14 mouse cellular contexts compared by ENCODE assay signal in genomic region chr2:12147902-12148301, GRCm38 (mm10).
"Had no signal": no experiment of that assay in that cellular context is flagged by ENCODE, and none has a peak within 500 bp of the region (broad histone marks: within the 10 kb centered on the region; RNA-seq: fewer than 3 reads in every experiment).

No protein-coding gene starts in this region.

- H3K9ac ChIP-seq: liver, embryonic 15.5 days; lung, embryonic 15.5 days; midbrain, embryonic 12.5 days; neural tube, embryonic 13.5 days had no signal

- ATAC-seq: hindbrain, embryonic 16.5 days; inflammation-experienced regulatory T-cells, adult 6 months; intestine, postnatal 0 days; midbrain, embryonic 16.5 days had no signal

- H3K27ac ChIP-seq: layer of hippocampus, adult 2 months; liver, embryonic 15.5 days; lung, embryonic 15.5 days; midbrain, embryonic 12.5 days; neural tube, embryonic 13.5 days had no signal

- H3K36me3 ChIP-seq: liver, embryonic 15.5 days; midbrain, embryonic 12.5 days; neural tube, embryonic 13.5 days had no signal

- DNase-seq: retina, postnatal 1 day; right cerebral cortex, postnatal 4 days; spleen, adult 18-20 months; thymus, adult 18-20 months; thymus, postnatal 14 days had no signal

- H3K9me3 ChIP-seq: liver, embryonic 15.5 days; lung, embryonic 15.5 days; midbrain, embryonic 12.5 days; neural tube, embryonic 13.5 days had no signal

- H3K4me3 ChIP-seq: layer of hippocampus, adult 2 months; liver, embryonic 15.5 days; lung, embryonic 15.5 days; midbrain, embryonic 12.5 days; neural tube, embryonic 13.5 days had no signal

- H3K4me1 ChIP-seq: liver, embryonic 15.5 days; lung, embryonic 15.5 days; midbrain, embryonic 12.5 days; neural tube, embryonic 13.5 days had no signal

- H3K27me3 ChIP-seq: liver, embryonic 15.5 days; lung, embryonic 15.5 days; midbrain, embryonic 12.5 days; neural tube, embryonic 13.5 days had no signal

- H3K4me2 ChIP-seq: liver, embryonic 15.5 days; lung, embryonic 15.5 days; midbrain, embryonic 12.5 days; neural tube, embryonic 13.5 days had no signal
